Mouse (Mus musculus) kidney, embryonic 15.5 days (tissue): ENCODE results near the gene Jak1. TPM values are rescaled to one million over a fixed set of nuclear protein-coding genes. Genes with fewer than 3 reads are reported as not detected.

ENCODE experiments used
- ATAC-seq: fragments of 200-750 bp; cut with Nextera tagmentation; replicated peaks from 2 replicates; pipeline ENCODE4 v1.8.0; 2017; ENCODE audit warnings: moderate TSS enrichment; ENCODE audit not compliant: low FRiP score
- H3K27ac ChIP-seq: fragments of 300-500 bp; sonication (generic); 2 replicates; pipeline ENCODE4 v1.5.1; 2015; ENCODE audit warnings: mild to moderate bottlenecking, inconsistent platforms
- H3K27me3 ChIP-seq: fragments of 300-500 bp; sonication (generic); 2 replicates; pipeline ENCODE4 v1.6.1; 2015; ENCODE audit warnings: inconsistent platforms
- H3K36me3 ChIP-seq: fragments of 300-500 bp; sonication (generic); 2 replicates; pipeline ENCODE4 v1.6.1; 2015; ENCODE audit warnings: inconsistent platforms
- H3K4me1 ChIP-seq: fragments of 300-500 bp; sonication (generic); 2 replicates; pipeline ENCODE4 v1.6.1; 2015; ENCODE audit warnings: inconsistent platforms
- H3K4me2 ChIP-seq: fragments of 300-500 bp; sonication (generic); 2 replicates; pipeline ENCODE4 v1.6.1; 2015; ENCODE audit warnings: moderate library complexity, mild to moderate bottlenecking, inconsistent platforms
- H3K4me3 ChIP-seq: fragments of 300-500 bp; sonication (generic); replicated peaks from 2 replicates; pipeline ENCODE4 v1.5.1; 2015; ENCODE audit warnings: mild to moderate bottlenecking, inconsistent platforms
- H3K9ac ChIP-seq: fragments of 300-500 bp; sonication (generic); 2 replicates; pipeline ENCODE4 v1.6.1; 2015; ENCODE audit warnings: mild to moderate bottlenecking, inconsistent platforms
- H3K9me3 ChIP-seq: fragments of 300-500 bp; sonication (generic); replicated peaks from 2 replicates; pipeline ENCODE4 v1.6.1; 2016; ENCODE audit warnings: inconsistent platforms
- WGBS: fragments of 180-500 bp; shearing (Covaris S2); methylation state at CpG from one replicate; pipeline ENCODE4 v1.1.7; 2015; ENCODE audit warnings: mixed read lengths; 5-methylcytosine and 5-hydroxymethylcytosine counted together
- polyA plus RNA-seq: library from polyadenylated mRNA; unstranded; fragments of >200 nt; fragmentation: Nextera tagmentation; extraction: Ambion mirVana; gene quantifications from 2 replicates; pipeline ENCODE4 v1.2.1, GENCODE M21; 2015

Gene Jak1
- polyA plus RNA-seq, 1 experiment from 2014 or later = 88.2 TPM

GRCm38 (mm10) chr4:101158282-101158681, 106.8 kb downstream of the Jak1 start:
- no peak overlapping the region for H3K9ac ChIP-seq
- no peaks in the 10 kb centered on the region for H3K9me3 ChIP-seq
- H3K4me1 ChIP-seq = peaks cover 17% of the 10 kb centered on the region; the same call in 1 of the 2 replicates
- 90% methylated on average over 6 of the region's 6 CpGs for WGBS
- H3K4me2 ChIP-seq = no peak overlapping the region
- H3K27ac ChIP-seq = no peak overlapping the region
- peaks cover 95% of the 10 kb centered on the region for H3K36me3 ChIP-seq
- ATAC-seq = no peak
- H3K4me3 ChIP-seq = no peak overlapping the region
- H3K27me3 ChIP-seq = no peaks in the 10 kb centered on the region

GRCm38 (mm10) chr4:101157476-101157875, 107.6 kb downstream of the Jak1 start:
- Histone ChIP-seq H3K4me2 (no peak overlapping the region), H3K36me3 (peaks cover 95% of the 10 kb centered on the region), H3K4me1 (peaks cover 17% of the 10 kb centered on the region; the same call in 1 of the 2 replicates), H3K27me3 (no peaks in the 10 kb centered on the region), H3K9me3 (no peaks in the 10 kb centered on the region), H3K9ac (no peak overlapping the region), H3K4me3 (no peak overlapping the region), H3K27ac (no peak overlapping the region)
- no peak for ATAC-seq
- WGBS = 88% methylated on average over 5 of the region's 5 CpGs

DNA sequence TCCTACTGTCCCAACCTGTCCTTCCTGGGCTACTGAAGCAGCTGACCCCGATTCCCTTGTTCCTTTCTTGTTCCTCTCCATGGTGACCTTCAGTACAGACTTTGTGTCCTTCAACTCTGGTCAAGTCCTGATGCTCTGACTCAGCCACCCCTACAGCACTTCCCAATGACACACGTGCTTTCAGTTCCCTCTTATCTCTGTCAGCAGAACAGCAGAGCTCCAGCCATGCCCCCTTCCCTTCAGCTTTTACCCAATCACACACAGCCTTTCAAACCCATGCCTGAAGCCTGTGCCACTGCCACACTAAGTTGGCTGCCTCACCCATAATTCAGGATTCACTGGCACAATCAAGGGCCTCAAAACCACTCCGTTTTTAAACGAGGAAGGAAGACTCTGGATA, 109.5 kb downstream of the Jak1 start:
- Histone ChIP-seq H3K27me3 (no peaks in the 10 kb centered on the region), H3K27ac (no peak overlapping the region), H3K4me3 (no peak overlapping the region), H3K4me2 (no peak overlapping the region), H3K9ac (no peak overlapping the region), H3K9me3 (no peaks in the 10 kb centered on the region), H3K36me3 (peaks cover 95% of the 10 kb centered on the region), H3K4me1 (peaks cover 10% of the 10 kb centered on the region; the same call in 1 of the 2 replicates)
- 86% methylated on average over 4 of the region's 4 CpGs for WGBS
- ATAC-seq = no peak

DNA sequence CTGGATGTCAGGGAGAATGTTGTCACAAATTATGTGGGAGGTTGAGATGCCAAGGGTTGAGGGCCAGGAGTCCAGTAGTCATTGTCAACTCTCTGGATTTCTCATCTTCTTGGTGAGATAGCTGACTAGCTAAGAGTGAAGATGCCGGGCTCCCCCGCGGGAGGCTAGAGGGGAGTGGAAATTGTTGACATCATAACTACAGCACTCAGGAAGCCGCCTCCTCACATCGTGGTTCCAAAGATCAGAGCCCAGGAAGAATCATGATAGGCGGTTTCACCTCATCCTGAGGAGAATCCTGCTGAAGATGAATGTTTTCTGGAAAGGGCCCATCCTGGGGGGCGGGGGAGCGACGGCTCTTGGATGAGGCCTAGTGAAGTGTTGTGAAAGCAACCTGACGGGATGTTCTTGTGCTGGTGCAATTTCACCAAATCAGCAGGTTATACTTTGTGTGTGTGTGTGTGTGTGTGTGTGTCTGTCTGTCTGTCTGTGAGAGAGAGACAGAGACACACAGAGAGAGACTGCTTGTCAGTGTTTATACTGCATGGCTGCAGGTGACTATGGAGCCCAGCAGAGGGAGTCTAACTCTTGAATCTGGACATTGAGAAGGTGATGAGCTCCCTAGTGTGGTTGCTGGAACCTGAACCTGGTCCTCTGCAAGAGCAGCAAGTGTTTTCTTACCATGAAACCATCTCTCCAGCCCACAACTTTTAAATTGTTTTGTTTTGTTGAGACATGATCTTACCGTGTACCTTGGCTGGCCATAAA, 118.0 kb downstream of the Jak1 start:
- Histone ChIP-seq H3K4me1 (peaks cover 2% of the 10 kb centered on the region; the same call in 1 of the 2 replicates), H3K27me3 (no peaks in the 10 kb centered on the region), H3K36me3 (peaks cover 38% of the 10 kb centered on the region), H3K9ac (no peak overlapping the region), H3K27ac (no peak overlapping the region), H3K4me2 (no peak overlapping the region), H3K9me3 (no peaks in the 10 kb centered on the region), H3K4me3 (no peak overlapping the region)
- WGBS = 82% methylated on average over 11 of the region's 11 CpGs
- no peak for ATAC-seq

GRCm38 (mm10) chr4:101146047-101146745, 118.9 kb downstream of the Jak1 start:
- H3K9me3 ChIP-seq = no peaks in the 10 kb centered on the region
- no peak overlapping the region for H3K27ac ChIP-seq
- 32% methylated on average over 9 of the region's 9 CpGs for WGBS
- ATAC-seq = 0 out of 2 replicates have a peak, but pooled peaks have one; percentile 55
- no peak overlapping the region for H3K4me2 ChIP-seq
- H3K4me1 ChIP-seq = peaks cover 2% of the 10 kb centered on the region; the same call in 1 of the 2 replicates
- no peak overlapping the region for H3K4me3 ChIP-seq
- H3K9ac ChIP-seq = no peak overlapping the region
- no peaks in the 10 kb centered on the region for H3K27me3 ChIP-seq
- H3K36me3 ChIP-seq = peaks cover 30% of the 10 kb centered on the region

DNA sequence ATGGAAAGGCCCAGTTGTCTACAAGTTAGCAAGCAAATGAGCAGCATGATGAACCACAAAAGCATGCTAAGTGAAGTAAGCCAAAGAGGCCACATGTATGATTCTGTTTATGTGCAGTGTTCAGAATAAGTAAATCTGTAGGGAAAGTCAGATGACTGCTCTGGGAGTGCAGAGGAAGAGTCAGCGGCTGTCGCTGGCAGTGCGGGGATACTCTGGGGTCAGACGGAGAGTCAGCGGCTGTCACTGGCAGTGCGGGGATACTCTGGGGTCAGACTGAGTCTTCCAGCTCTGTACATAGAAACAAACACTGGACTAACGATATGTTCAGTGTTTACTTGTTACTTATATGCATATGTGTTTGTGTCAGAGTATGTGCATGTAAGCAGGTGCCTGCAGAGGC, 120.3 kb downstream of the Jak1 start:
- no peak for ATAC-seq
- no peak overlapping the region for H3K4me3 ChIP-seq
- H3K4me2 ChIP-seq = no peak overlapping the region
- H3K36me3 ChIP-seq = peaks cover 16% of the 10 kb centered on the region
- WGBS = 85% methylated on average over 7 of the region's 7 CpGs
- no peak overlapping the region for H3K27ac ChIP-seq
- H3K27me3 ChIP-seq = no peaks in the 10 kb centered on the region
- peaks cover 2% of the 10 kb centered on the region; the same call in 1 of the 2 replicates for H3K4me1 ChIP-seq
- no peak overlapping the region for H3K9ac ChIP-seq
- no peaks in the 10 kb centered on the region for H3K9me3 ChIP-seq

DNA sequence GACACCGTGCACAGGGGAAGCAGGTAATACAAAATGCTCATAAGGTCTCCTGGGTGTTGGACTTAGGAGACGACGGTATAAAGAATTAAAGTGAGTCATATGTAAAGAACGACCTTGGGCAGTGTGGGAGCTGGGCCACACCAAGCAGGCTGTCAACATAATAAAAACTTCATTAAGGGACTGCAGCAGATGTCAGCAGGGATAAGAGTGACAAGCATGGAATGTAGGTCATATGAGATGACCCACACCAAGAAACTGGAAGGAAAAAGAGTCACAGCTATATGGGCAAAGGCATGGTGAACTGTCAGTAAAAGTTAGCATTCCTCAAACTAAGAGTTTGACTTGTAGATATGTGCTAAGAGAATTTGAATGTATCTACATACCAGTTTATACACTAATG, 120.7 kb downstream of the Jak1 start:
- no peaks in the 10 kb centered on the region for H3K9me3 ChIP-seq
- peaks cover 12% of the 10 kb centered on the region for H3K36me3 ChIP-seq
- H3K4me3 ChIP-seq = no peak overlapping the region
- ATAC-seq = no peak
- peaks cover 2% of the 10 kb centered on the region; the same call in 1 of the 2 replicates for H3K4me1 ChIP-seq
- H3K9ac ChIP-seq = no peak overlapping the region
- WGBS = 69% methylated on average over 4 of the region's 4 CpGs
- H3K27me3 ChIP-seq = no peaks in the 10 kb centered on the region
- H3K4me2 ChIP-seq = no peak overlapping the region
- H3K27ac ChIP-seq = no peak overlapping the region

DNA sequence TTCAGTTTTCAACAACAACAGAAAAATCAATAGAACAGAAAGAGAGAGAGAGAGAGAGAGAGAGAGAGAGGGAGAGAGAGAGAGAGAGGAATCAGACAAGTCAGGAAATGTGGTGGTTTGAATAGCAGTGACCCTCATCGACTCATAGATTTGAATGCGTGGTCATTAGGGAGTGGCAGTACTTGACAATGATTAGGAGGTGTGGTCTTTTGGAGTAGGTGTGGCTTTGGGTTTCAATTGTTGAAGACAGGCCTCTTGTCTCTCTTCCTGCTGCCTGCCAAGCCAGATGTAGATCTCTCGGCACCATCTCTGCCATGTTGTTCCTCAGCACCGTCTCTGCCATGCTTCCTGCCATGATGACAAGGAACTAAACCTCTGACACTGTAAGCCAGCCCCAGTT, 121.2 kb downstream of the Jak1 start:
- Histone ChIP-seq H3K9ac (no peak overlapping the region), H3K9me3 (no peaks in the 10 kb centered on the region), H3K4me2 (no peak overlapping the region), H3K4me1 (peaks cover 2% of the 10 kb centered on the region; the same call in 1 of the 2 replicates), H3K4me3 (no peak overlapping the region), H3K27me3 (no peaks in the 10 kb centered on the region), H3K36me3 (peaks cover 13% of the 10 kb centered on the region), H3K27ac (no peak overlapping the region)
- ATAC-seq = no peak
- 60% methylated on average over 4 of the region's 4 CpGs for WGBS

DNA sequence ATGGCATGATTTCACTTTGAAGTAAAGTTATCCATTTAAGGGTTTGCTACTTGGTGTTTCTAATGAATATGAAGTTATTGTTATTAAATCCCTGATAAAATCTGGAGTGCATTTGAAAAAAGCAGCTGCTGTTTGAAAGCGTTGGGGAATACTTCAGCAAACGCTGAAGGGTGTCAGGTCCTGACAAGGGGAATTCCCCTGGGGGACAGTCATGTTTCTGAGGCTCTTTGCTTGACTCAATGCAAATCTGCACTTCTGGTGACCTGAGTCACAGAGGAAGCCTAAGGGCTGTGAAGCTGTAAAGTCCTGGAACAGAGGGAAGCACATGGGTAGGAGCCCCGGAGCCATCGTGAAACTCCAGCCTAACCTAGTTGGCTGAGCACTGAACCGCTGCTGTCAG, 123.3 kb downstream of the Jak1 start:
- WGBS = 77% methylated on average over 5 of the region's 5 CpGs
- Histone ChIP-seq H3K9ac (no peak overlapping the region), H3K9me3 (no peaks in the 10 kb centered on the region), H3K27ac (no peak overlapping the region), H3K36me3 (peaks cover 3% of the 10 kb centered on the region; the same call in 1 of the 2 replicates), H3K4me3 (no peak overlapping the region), H3K27me3 (no peaks in the 10 kb centered on the region), H3K4me1 (peaks cover 2% of the 10 kb centered on the region; the same call in 1 of the 2 replicates), H3K4me2 (no peak overlapping the region)
- ATAC-seq = no peak

- Histone ChIP-seq H3K27me3 (no peaks in the 10 kb centered on the region), H3K9me3 (no peaks in the 10 kb centered on the region), H3K4me2 (no peak overlapping the region), H3K36me3 (peaks cover 3% of the 10 kb centered on the region; the same call in 1 of the 2 replicates), H3K4me3 (no peak overlapping the region), H3K9ac (no peak overlapping the region), H3K4me1 (no peaks in the 10 kb centered on the region), H3K27ac (no peak overlapping the region)
- ATAC-seq = no peak
- 90% methylated on average over 11 of the region's 11 CpGs for WGBS
Measured at GRCm38 (mm10) chr4:101137975-101138374, 127.1 kb downstream of the Jak1 start.

DNA sequence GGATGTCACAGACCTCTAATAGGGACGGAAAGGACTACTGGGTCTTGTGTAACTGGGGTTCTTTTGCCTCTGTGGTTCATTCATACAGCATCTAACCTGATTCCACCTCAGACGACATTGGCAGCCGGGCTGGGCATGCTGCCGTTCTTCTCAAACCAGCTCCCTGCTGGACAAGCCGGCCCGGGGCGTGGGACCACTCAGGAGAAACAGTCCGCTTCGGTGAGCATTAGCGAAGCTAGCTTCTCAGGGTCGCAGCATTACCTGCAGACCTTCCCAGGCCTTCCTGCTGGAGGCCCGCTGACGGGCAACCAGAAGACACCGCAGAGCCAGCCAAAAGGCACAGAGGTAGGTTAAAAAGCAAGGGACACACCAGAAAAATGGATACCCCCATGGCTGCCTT, 129.2 kb downstream of the Jak1 start:
- peaks cover 11% of the 10 kb centered on the region for H3K36me3 ChIP-seq
- 94% methylated on average over 14 of the region's 14 CpGs for WGBS
- H3K27me3 ChIP-seq = no peaks in the 10 kb centered on the region
- H3K4me3 ChIP-seq = no peak overlapping the region
- H3K4me2 ChIP-seq = no peak overlapping the region
- no peak for ATAC-seq
- H3K9ac ChIP-seq = no peak overlapping the region
- no peak overlapping the region for H3K27ac ChIP-seq
- no peaks in the 10 kb centered on the region for H3K4me1 ChIP-seq
- H3K9me3 ChIP-seq = no peaks in the 10 kb centered on the region

GRCm38 (mm10) chr4:101135013-101135412, 130.1 kb downstream of the Jak1 start:
- ATAC-seq = no peak
- 84% methylated on average over 8 of the region's 8 CpGs for WGBS
- no peaks in the 10 kb centered on the region for H3K27me3 ChIP-seq
- no peak overlapping the region for H3K4me2 ChIP-seq
- H3K4me3 ChIP-seq = no peak overlapping the region
- no peaks in the 10 kb centered on the region for H3K9me3 ChIP-seq
- no peaks in the 10 kb centered on the region for H3K4me1 ChIP-seq
- H3K36me3 ChIP-seq = peaks cover 14% of the 10 kb centered on the region
- H3K9ac ChIP-seq = no peak overlapping the region
- no peak overlapping the region for H3K27ac ChIP-seq
